Mouse (Mus musculus) embryonic facial prominence, embryonic 15.5 days (tissue): ENCODE measurements around the gene Iqschfp. TPM values are rescaled to one million over a fixed set of nuclear protein-coding genes. Genes with fewer than 3 reads are reported as not detected.

Source experiments
- ATAC-seq: fragments of 200-750 bp; cut with Nextera tagmentation; 2 replicates; pipeline ENCODE4 v1.8.0; 2017; ENCODE audit warnings: low read depth, moderate TSS enrichment; ENCODE audit not compliant: insufficient number of reproducible peaks, low FRiP score, low TSS enrichment
- H3K27ac ChIP-seq: fragments of 300-500 bp; sonication (generic); replicated peaks from 2 replicates; pipeline ENCODE4 v1.5.1; 2015; ENCODE audit warnings: mild to moderate bottlenecking, inconsistent platforms
- H3K27me3 ChIP-seq: fragments of 300-500 bp; sonication (generic); 2 replicates; pipeline ENCODE4 v1.6.1; 2015; ENCODE audit warnings: inconsistent platforms
- H3K36me3 ChIP-seq: fragments of 300-500 bp; sonication (generic); 2 replicates; pipeline ENCODE4 v1.6.1; 2015; ENCODE audit warnings: mild to moderate bottlenecking, inconsistent platforms
- H3K4me1 ChIP-seq: fragments of 300-500 bp; sonication (generic); 2 replicates; pipeline ENCODE4 v1.6.1; 2015; ENCODE audit warnings: inconsistent platforms
- H3K4me2 ChIP-seq: fragments of 300-500 bp; sonication (generic); replicated peaks from 2 replicates; pipeline ENCODE4 v1.6.1; 2015; ENCODE audit warnings: mild to moderate bottlenecking, inconsistent platforms
- H3K4me3 ChIP-seq: fragments of 300-500 bp; sonication (generic); replicated peaks from 2 replicates; pipeline ENCODE4 v1.5.1; 2015; ENCODE audit warnings: mild to moderate bottlenecking, inconsistent platforms
- H3K9ac ChIP-seq: fragments of 300-500 bp; sonication (generic); 2 replicates; pipeline ENCODE4 v1.6.1; 2015; ENCODE audit warnings: inconsistent platforms
- H3K9me3 ChIP-seq: fragments of 300-500 bp; sonication (generic); replicated peaks from 2 replicates; pipeline ENCODE4 v1.6.1; 2016; ENCODE audit warnings: inconsistent platforms
- WGBS: fragments of 180-500 bp; shearing (Covaris S2); methylation state at CpG from one replicate; pipeline ENCODE4 v1.1.7; 2015; 5-methylcytosine and 5-hydroxymethylcytosine counted together
- polyA plus RNA-seq: library from polyadenylated mRNA; unstranded; fragments of >200 nt; fragmentation: Nextera tagmentation; extraction: Ambion mirVana; gene quantifications from 2 replicates; pipeline ENCODE4 v1.2.1, GENCODE M21; 2015

Iqschfp gene
- polyA plus RNA-seq, 1 experiment from 2014 or later: 0.08 TPM

DNA sequence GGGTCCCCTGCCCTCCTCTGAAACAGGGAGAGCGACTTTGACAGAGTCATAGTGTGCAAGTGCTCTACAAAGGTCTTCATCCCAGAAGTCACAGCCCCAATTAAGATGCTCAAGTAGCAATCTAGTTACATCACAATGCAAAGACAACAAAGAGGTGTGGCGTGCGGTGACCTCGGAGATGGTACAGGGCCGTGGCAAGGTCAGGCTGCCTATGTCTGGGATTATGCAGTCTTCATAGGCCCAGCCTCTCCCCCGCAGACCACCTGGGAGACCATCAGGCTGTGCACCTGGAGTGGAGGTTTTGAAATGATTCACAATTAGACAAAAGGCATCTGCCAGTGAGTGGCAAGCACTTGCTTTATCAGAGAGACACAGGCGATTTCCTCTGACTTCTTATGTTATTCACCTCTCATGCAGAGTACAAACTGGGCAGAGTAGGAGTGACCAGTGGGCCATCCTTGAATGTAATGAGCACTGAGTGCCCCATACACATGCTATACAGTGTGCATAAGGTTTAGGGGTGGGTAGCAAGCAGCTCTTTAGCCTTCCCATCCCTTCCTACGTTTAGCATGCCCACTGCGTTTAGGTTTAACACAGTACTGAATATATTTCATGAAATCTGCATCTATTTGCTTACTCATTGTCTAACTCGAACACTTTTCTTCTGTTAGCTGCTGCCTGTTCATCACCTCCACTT is 673.1 kb downstream of the Iqschfp start:
- Histone ChIP-seq H3K4me1 (no peaks in the 10 kb centered on the region; the same call in 1 of the 2 replicates), H3K27me3 (no peaks in the 10 kb centered on the region), H3K4me3 (no peak overlapping the region), H3K36me3 (no peaks in the 10 kb centered on the region), H3K9me3 (no peaks in the 10 kb centered on the region), H3K4me2 (no peak overlapping the region), H3K9ac (no peak overlapping the region), H3K27ac (no peak overlapping the region)
- 81% methylated on average over 10 of the region's 10 CpGs for WGBS
- no peak for ATAC-seq

- no peak overlapping the region for H3K4me2 ChIP-seq
These were observed 673.6 kb downstream of the Iqschfp start for GRCm38 (mm10) chr3:68565675-68566055.

DNA sequence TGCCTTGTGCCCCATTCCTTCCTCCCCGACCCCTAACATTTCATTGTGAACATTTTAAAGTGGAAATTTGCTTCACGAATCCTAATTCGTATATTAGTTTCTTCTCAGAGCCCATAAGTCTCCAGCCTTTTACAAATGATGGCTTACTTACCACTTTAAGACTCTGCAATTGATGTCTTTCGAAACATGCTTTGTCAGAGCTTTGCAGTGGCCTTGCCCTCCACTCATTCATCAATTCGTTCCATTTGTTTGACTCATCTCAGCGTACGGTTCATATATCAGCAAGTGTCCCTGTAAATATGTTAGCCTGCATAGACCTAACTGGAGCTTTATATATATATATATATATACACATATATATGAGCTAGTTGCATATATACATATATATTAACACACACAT is 675.5 kb downstream of the Iqschfp start:
- Histone ChIP-seq H3K27me3 (no peaks in the 10 kb centered on the region), H3K27ac (no peak overlapping the region), H3K4me3 (no peak overlapping the region), H3K36me3 (no peaks in the 10 kb centered on the region), H3K4me2 (no peak overlapping the region), H3K4me1 (peaks cover 7% of the 10 kb centered on the region), H3K9me3 (no peaks in the 10 kb centered on the region), H3K9ac (no peak overlapping the region)
- 80% methylated on average over 7 of the region's 7 CpGs for WGBS
- no peak for ATAC-seq

More at GRCm38 (mm10) chr3:68565675-68566055, 673.6 kb downstream of the Iqschfp start:
- Histone ChIP-seq H3K36me3 (no peaks in the 10 kb centered on the region), H3K27me3 (no peaks in the 10 kb centered on the region), H3K4me3 (no peak overlapping the region), H3K9ac (no peak overlapping the region), H3K9me3 (no peaks in the 10 kb centered on the region), H3K27ac (no peak overlapping the region), H3K4me1 (no peaks in the 10 kb centered on the region; the same call in 1 of the 2 replicates)
- 55% methylated on average over 4 of the region's 4 CpGs for WGBS
- no peak for ATAC-seq

DNA sequence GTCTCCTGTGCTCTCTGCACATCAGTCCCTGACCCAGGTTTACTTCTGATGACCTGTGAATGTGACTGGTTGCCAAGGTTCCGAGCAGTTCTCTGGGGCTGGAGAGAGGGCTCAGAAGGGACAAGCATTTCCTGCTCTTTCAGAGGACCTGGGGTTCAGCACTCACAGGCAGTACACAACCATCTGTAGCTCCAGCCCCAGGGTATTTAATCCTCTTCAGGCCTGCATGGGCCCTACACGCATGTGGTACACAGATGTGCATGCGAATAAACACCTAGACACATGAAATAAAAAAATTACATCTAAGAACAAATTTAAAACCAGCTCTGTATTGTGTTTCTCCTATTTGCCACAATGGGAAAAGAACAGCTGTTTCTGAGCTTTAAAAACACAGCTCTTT is 676.1 kb downstream of the Iqschfp start:
- Histone ChIP-seq H3K4me2 (no peak overlapping the region), H3K4me1 (peaks cover 8% of the 10 kb centered on the region), H3K27me3 (no peaks in the 10 kb centered on the region), H3K9ac (no peak overlapping the region), H3K9me3 (no peaks in the 10 kb centered on the region), H3K27ac (no peak overlapping the region), H3K4me3 (no peak overlapping the region), H3K36me3 (no peaks in the 10 kb centered on the region)
- 37% methylated on average over 3 of the region's 3 CpGs for WGBS
- ATAC-seq: no peak

DNA sequence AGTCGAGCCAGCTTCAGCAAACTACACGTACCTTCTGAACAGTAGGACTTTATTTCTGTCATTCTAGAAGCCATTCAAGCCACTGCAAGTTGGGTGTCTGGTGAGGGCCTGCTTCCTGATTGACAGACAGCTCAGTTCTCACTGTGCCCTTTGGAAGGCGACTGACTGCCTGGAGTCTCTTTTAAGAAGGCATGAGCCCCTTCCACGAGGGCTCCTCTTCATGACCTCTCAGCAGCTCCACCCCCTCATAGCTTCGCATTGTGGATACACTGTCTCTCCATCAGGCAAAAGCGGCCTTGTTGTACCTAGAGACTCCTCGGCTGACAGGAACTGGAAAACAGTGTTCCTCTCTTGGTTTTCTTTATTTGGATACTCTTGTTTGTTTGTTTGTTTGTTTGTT is 676.7 kb downstream of the Iqschfp start:
- Histone ChIP-seq H3K4me1 (peaks cover 8% of the 10 kb centered on the region), H3K27ac (no peak overlapping the region), H3K9ac (no peak overlapping the region), H3K4me2 (no peak overlapping the region), H3K27me3 (no peaks in the 10 kb centered on the region), H3K9me3 (no peaks in the 10 kb centered on the region), H3K36me3 (no peaks in the 10 kb centered on the region), H3K4me3 (no peak overlapping the region)
- 36% methylated on average over 7 of the region's 7 CpGs for WGBS
- ATAC-seq: no peak

- ATAC-seq: no peak
- Histone ChIP-seq H3K4me2 (no peak overlapping the region), H3K27me3 (no peaks in the 10 kb centered on the region), H3K36me3 (no peaks in the 10 kb centered on the region), H3K4me1 (peaks cover 8% of the 10 kb centered on the region), H3K9me3 (no peaks in the 10 kb centered on the region), H3K4me3 (no peak overlapping the region), H3K27ac (no peak overlapping the region), H3K9ac (no peak overlapping the region)
- WGBS: 79% methylated on average over 4 of the region's 4 CpGs
These were observed 678.3 kb downstream of the Iqschfp start for GRCm38 (mm10) chr3:68570319-68570718.

DNA sequence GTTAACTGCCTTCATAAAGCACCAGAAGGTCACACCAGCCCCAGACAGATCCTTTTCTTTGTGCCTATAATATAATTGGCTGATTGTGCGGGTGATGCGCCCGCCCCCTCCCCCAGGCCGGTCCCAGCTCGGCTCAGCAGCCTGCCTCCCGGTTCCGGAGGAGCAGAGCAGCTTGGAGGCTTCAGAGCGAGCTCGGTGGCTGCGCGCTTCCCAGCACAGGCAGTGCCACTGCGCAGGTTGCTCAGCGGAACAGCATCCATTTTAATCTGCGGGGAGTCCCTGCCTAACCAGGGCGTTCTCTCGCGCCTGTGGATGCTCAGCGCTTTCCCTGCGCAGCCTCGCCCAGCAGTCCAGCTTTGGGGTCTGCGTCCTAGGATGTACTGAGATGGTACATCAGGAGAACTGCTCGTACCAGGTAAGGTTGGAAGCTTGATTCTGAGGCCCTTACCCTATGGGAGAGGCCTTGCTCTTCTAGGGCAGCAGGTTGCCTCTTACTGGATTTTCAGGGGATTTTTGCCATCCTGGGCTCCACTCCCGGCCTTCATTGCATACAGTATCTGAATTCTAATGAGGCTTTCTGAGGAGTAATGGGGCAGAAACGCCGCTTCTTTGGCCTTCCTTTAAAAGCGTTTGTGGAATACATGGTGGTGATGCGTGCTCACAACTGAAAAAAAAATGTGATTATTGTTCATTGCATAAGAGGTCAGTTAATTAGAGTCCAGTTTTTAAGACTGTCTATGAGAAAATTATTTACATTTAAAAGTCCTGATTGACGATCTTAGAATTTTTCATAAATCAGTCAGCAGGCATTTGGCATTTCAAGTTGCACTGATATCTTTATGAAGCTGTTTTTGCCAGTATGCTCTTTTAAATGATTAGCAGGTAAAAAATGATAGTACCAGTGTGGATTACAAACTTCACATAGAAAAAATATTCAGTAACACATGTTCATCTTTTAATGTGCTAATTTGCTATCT is 680.5 kb downstream of the Iqschfp start:
- H3K27ac ChIP-seq: no peak overlapping the region
- no peaks in the 10 kb centered on the region for H3K27me3 ChIP-seq
- ATAC-seq: peak; percentile 74; the same call in 1 of the 2 replicates
- 15% methylated on average over 28 of the region's 28 CpGs for WGBS
- H3K4me2 ChIP-seq: peak overlapping the region; percentile 50
- H3K9me3 ChIP-seq: no peaks in the 10 kb centered on the region
- peaks cover 21% of the 10 kb centered on the region for H3K4me1 ChIP-seq
- no peak overlapping the region for H3K9ac ChIP-seq
- no peaks in the 10 kb centered on the region for H3K36me3 ChIP-seq
- peak overlapping the region; percentile 28 for H3K4me3 ChIP-seq

DNA sequence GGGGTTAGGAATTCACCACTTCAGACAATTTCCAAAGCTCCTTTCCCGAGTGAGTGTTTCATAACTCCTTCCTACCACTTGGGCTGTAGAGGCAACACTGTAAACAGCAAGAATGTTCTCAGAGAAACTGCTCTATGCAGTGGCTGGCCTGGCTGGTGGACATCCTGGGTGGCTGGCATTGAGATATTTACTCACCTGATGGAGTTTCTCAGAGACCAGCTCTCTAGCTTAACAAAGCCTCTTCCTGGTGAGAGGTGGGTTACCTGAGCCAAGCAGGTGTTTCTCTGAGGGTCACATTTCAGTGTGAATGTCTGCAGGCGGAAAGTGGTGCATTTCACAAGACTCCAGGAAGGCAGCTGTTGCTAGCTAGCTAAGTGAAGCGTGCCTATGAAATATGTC is 681.2 kb downstream of the Iqschfp start:
- no peak overlapping the region for H3K27ac ChIP-seq
- H3K4me2 ChIP-seq: no peak overlapping the region
- no peak overlapping the region for H3K9ac ChIP-seq
- H3K4me1 ChIP-seq: peaks cover 21% of the 10 kb centered on the region
- no peaks in the 10 kb centered on the region for H3K9me3 ChIP-seq
- H3K27me3 ChIP-seq: no peaks in the 10 kb centered on the region
- WGBS: 61% methylated on average over 3 of the region's 3 CpGs
- no peak overlapping the region for H3K4me3 ChIP-seq
- no peaks in the 10 kb centered on the region for H3K36me3 ChIP-seq
- ATAC-seq: 0 out of 2 replicates have a peak, but pooled peaks have one; percentile 35

- no peaks in the 10 kb centered on the region for H3K36me3 ChIP-seq
- H3K4me3 ChIP-seq: no peak overlapping the region
- H3K4me1 ChIP-seq: peaks cover 21% of the 10 kb centered on the region
- ATAC-seq: no peak
- no peak overlapping the region for H3K27ac ChIP-seq
- no peaks in the 10 kb centered on the region for H3K9me3 ChIP-seq
- H3K4me2 ChIP-seq: no peak overlapping the region
- 38% methylated on average over 6 of the region's 8 CpGs for WGBS
- H3K27me3 ChIP-seq: no peaks in the 10 kb centered on the region
- H3K9ac ChIP-seq: no peak overlapping the region
These were observed 682.1 kb downstream of the Iqschfp start for GRCm38 (mm10) chr3:68574097-68574496.

DNA sequence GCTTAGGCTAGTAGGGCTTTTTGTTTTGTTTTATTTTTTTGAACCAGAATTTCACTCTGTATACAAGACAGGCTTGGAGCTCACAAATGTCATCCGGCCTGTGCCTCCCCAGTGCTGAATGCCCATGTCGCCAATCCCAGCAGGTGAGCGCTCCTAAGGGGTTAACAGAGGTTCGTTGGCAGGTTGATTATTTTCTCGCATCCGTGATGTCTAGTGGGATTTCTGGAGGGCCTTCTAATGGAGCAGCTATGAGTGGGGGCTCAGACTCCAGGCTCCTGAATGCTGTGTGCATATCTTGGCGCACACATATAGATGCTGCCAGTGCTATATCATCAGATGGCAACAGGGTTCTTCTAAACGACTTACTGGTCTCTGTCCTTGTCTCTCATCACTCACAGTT is 682.5 kb downstream of the Iqschfp start:
- WGBS: 73% methylated on average over 8 of the region's 8 CpGs
- Histone ChIP-seq H3K27ac (no peak overlapping the region), H3K27me3 (no peaks in the 10 kb centered on the region), H3K9ac (no peak overlapping the region), H3K4me1 (peaks cover 21% of the 10 kb centered on the region), H3K9me3 (no peaks in the 10 kb centered on the region), H3K4me3 (no peak overlapping the region), H3K36me3 (no peaks in the 10 kb centered on the region), H3K4me2 (no peak overlapping the region)
- ATAC-seq: no peak

GRCm38 (mm10) chr3:68575636-68576340 is 683.8 kb downstream of the Iqschfp start:
- no peak overlapping the region for H3K4me3 ChIP-seq
- no peaks in the 10 kb centered on the region for H3K27me3 ChIP-seq
- H3K9me3 ChIP-seq: no peaks in the 10 kb centered on the region
- no peaks in the 10 kb centered on the region for H3K36me3 ChIP-seq
- ATAC-seq: no peak
- H3K4me1 ChIP-seq: peaks cover 21% of the 10 kb centered on the region
- H3K4me2 ChIP-seq: no peak overlapping the region
- WGBS: 67% methylated on average over 10 of the region's 10 CpGs
- no peak overlapping the region for H3K9ac ChIP-seq
- no peak overlapping the region for H3K27ac ChIP-seq
